Mouse (Mus musculus) myocyte (in vitro differentiated cells): ENCODE data around the gene Dennd4a.

Experiments used
- CEBPB ChIP-seq: IDR thresholded peaks from 2 replicates; pipeline ENCODE4 v1.6.1; 2011; ENCODE audit warnings: mild to moderate bottlenecking, moderate library complexity; ENCODE audit not compliant: poor library complexity, insufficient read depth, severe bottlenecking
- E2F4 ChIP-seq: IDR thresholded peaks from one replicate; pipeline ENCODE4 v1.6.1; 2011; ENCODE audit warnings: mild to moderate bottlenecking, control low read depth, moderate library complexity; ENCODE audit not compliant: insufficient read depth
- MAX ChIP-seq: IDR thresholded peaks from one replicate; pipeline ENCODE4 v1.6.1; 2011; ENCODE audit warnings: low read depth, mild to moderate bottlenecking, control low read depth
- MYOD1 ChIP-seq, 3 experiments: IDR thresholded peaks; one replicate each; pipeline ENCODE4 v1.6.1; 2011; ENCODE audit warnings: control low read depth in 2 of 3, low read depth in 2 of 3, mild to moderate bottlenecking in 2 of 3, moderate library complexity in 1 of 3; ENCODE audit not compliant: insufficient read length in 2 of 3, control insufficient read depth in 1 of 3
- MYOG ChIP-seq, 3 experiments: IDR thresholded peaks; one replicate each; pipeline ENCODE4 v1.6.1; 2011; ENCODE audit warnings: control low read depth in 2 of 3, low read depth in 2 of 3, mild to moderate bottlenecking in 2 of 3; ENCODE audit not compliant: insufficient read length in 2 of 3, control insufficient read depth in 1 of 3, insufficient read depth in 1 of 3
- POLR2A ChIP-seq: IDR thresholded peaks from one replicate; pipeline ENCODE4 v1.6.1; 2011; ENCODE audit warnings: low read depth, mild to moderate bottlenecking, control low read depth, moderate library complexity; ENCODE audit not compliant: insufficient read length
- POLR2AphosphoS2 ChIP-seq: IDR thresholded peaks from one replicate; pipeline ENCODE4 v1.6.1; 2011; ENCODE audit warnings: low read depth, control low read depth; ENCODE audit not compliant: insufficient read length
- REST ChIP-seq: IDR thresholded peaks from one replicate; pipeline ENCODE4 v1.6.1; 2011; ENCODE audit warnings: mild to moderate bottlenecking, control low read depth, moderate library complexity; ENCODE audit not compliant: insufficient read depth, insufficient read length
- TCF12 ChIP-seq: IDR thresholded peaks from one replicate; pipeline ENCODE4 v1.6.1; 2011; ENCODE audit warnings: mild to moderate bottlenecking, control low read depth; ENCODE audit not compliant: poor library complexity, insufficient read depth, severe bottlenecking
- USF1 ChIP-seq: IDR thresholded peaks from one replicate; pipeline ENCODE4 v1.6.1; 2011; ENCODE audit warnings: low read depth, mild to moderate bottlenecking, control low read depth, moderate library complexity

GRCm38 (mm10) chr9:64957276-64957675, 146.1 kb downstream of the Dennd4a start:
- no peak for TF ChIP-seq TCF12
- TF ChIP-seq POLR2AphosphoS2, result no peak
- no peak for TF ChIP-seq MYOG (IDR thresholded peaks at IDR 0.05; ENCODE audit: control insufficient read depth in 1 of 3, insufficient read depth in 1 of 3, insufficient read length in 2 of 3, low read depth in 2 of 3)
- no peak for TF ChIP-seq MAX
- TF ChIP-seq CEBPB, result no peak
- no peak for TF ChIP-seq POLR2A
- TF ChIP-seq E2F4, result no peak
- TF ChIP-seq USF1, result no peak
- no peak for TF ChIP-seq MYOD1 (IDR thresholded peaks at IDR 0.05; ENCODE audit: control insufficient read depth in 1 of 3, insufficient read length in 2 of 3, low read depth in 2 of 3)
- no peak for TF ChIP-seq REST
